Mouse (Mus musculus) heart, postnatal 4 days (tissue): ENCODE data around the gene Vps9d1. TPM values are rescaled to one million over a fixed set of nuclear protein-coding genes. Genes with fewer than 3 reads are reported as not detected.
"Not testable (repeated sequence)": the region's sequence is repeated elsewhere in the genome, so short reads cannot be mapped to it uniquely, and the experiment has no call there.

Source experiments
- DNase-seq: peaks from one replicate; pipeline ENCODE4 v3.0.0; 2021
- total RNA-seq, 2 experiments: library from RNA; stranded (reverse); gene quantifications; 2 replicates each; pipeline ENCODE4 v1.2.3; 2021

The Vps9d1 gene
- 10 to 100 TPM; 26.4 to 27.3 TPM for total RNA-seq

DNA sequence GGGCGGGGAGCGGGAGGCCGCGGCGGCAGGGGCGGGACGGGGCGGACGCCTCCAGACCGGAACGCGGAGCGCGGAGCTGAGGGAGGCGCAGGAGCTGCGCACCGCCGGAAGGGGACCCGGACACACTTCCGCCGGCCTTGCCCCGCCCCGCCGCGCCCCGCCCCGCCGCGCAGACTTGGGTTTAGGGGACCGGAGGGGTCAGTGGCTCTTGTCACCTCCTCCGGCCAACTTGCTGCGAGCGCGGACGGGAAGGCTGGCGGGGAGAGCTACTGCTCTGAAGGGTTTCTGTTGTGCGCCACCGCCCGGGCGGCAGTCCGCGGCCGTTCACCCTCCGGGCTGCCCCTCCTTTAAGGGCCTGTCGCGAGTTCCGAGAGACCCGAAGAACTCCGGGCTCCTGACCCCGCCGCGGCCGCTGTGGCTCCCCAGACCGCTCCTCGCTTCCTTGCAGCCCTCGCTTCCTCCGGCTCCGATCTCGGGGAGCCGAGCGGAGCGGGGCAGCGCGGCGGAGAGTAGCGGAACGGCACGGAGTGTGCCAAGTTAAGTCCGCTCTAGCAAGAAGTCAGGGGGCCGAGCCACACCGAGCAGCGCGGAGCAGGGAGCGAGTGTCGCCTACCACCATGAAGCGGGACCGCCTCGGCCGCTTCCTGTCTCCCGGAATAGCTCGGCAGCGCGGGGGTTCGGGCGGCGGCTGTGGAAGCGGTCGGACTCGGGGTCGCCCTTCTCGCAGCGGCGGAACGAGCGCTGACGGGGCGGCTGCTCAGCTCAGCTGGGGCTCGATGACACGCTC, at the start of gene Vps9d1, which contains the start of gene Zfp276:
Vps9d1 (minus strand) TSS at position 250 of the 787 bp plus-strand sequence.
Zfp276 (plus strand) TSS at position 97 of the 787 bp plus-strand sequence.
- peak; percentile 92 for DNase-seq

DNA sequence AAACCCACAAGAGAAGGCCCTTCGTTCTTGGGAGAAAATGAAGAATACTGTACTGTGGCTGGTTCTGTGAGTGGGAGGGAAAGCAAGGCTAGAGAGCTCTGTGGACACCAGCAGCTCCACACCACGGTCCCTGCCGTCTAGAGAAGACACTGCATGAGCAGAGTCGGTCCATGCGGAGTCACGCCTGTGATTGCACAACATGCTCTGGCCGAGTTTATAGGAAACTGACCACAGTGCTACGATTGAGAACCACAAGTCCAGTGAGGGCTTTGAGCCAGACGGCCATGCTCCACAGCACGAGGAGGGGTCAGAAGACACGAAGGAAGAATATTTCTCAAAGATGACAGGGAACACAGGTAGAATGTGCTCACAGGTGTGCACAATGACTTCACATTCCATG, 44.2 kb upstream of the Vps9d1 start:
- no peak for DNase-seq

DNA sequence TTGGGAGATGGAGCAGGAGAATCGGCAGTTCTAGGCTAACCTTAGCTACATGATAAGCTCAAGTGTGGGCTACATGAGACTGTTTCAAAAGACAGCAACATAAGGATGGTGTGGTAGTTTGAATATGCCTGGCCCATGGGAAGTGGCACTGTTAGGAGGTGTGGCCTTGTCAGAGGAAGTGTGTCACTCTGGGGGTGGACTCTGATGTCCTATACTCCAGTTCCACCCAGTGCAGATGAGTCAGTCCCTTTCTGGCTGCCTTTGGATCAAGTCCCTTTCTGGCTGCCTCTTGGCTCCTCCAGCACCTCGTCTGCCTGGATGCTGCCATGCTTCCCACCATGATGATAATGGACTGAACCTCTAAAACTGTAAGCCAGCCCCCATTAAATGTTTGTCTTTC, 38.6 kb upstream of the Vps9d1 start:
- DNase-seq = no peak

DNA sequence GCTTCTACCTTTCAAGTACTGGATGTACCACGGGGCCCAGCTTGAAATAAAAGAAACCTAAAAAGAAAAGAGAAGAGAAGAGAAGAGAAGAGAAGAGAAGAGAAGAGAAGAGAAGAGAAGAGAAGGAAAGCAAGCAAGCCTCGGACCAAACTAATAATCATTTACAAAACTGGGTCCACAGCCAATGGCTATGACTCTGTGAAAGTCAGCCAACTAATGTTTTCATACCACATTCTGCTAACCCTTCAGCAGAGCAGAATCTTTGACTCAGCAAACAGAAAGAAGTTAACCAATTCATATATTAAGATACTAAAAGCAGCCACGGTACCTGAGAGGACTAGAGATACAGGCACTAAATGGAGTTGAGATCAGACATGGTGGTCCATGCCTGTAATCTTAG, 38.1 kb upstream of the Vps9d1 start:
- no peak for DNase-seq

DNA sequence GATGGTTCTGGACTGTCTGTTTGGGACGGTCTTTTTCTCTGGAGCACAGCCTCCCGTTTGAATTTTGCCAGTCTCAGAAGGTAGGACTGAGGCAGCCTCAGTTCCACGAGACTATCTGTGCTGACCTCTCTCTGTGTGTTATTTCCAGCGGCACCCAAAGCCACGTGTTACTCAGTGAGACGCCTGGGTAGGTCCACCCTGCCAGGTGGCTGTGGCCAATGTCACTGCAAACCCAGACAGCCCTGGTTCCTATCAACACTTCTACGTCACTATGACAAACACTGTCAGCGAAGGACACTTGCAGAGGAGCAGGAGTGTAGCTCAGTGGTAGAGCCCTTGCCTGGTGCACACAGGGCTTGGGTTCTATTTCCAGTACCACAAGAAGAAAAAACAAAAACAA, 37.6 kb upstream of the Vps9d1 start:
- DNase-seq = peak; percentile 61

DNA sequence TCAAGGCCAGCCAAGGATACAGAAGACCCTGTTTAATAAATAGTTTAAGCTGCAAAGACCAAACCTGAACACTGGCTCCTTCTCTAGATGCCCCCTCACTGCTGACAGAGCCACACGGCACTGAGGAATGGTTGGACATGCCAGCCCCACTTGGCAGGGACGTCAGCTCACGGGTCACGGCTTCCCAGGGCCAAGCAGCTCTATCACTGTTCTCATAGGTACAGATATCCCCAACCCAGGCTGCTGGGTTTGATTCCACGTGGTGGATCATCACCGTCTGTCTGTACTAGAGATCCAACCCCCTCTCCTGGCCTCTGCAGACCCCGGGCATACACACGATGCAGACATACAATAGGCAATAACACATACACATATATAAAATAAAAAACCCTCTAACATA, 36.5 kb upstream of the Vps9d1 start:
- DNase-seq = peak; percentile 22

DNA sequence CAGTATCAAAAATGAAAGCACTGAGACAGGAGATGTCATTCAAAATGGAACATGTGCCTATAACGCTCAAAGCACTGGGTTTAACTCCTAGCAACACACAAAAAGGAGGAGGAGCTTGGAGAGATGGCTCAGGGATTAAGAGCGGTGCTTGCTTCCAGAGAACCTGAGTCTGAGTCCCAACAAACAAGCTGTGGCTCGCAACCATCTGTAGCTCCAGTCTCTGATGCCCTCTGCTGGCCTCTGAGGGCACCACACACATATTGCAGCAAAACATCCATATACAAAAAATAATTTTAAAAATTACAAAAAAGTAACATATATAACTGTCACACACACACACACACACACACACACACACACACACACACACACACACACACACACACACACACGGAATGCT, 36.0 kb upstream of the Vps9d1 start:
- peak; percentile 47 for DNase-seq

DNA sequence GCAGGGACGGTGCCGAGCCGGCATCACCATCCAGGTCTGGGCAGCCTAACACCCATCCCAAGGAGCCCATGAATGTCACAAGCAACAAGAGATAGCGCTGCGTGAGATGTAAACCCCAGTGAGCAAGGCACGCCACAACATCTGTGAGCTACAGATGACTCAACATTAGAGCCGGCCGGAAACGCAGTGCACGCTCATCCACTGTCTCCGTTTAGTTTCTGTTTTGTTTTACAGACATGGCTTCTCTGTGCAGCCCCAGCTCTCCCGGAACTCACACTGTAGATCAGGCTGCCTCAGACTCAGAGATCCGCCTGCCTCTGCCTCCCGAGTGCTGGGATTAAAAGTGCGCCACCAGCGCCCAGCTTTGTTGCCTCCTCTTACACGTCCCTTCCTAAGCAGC, 33.2 kb upstream of the Vps9d1 start:
- no peak for DNase-seq

DNA sequence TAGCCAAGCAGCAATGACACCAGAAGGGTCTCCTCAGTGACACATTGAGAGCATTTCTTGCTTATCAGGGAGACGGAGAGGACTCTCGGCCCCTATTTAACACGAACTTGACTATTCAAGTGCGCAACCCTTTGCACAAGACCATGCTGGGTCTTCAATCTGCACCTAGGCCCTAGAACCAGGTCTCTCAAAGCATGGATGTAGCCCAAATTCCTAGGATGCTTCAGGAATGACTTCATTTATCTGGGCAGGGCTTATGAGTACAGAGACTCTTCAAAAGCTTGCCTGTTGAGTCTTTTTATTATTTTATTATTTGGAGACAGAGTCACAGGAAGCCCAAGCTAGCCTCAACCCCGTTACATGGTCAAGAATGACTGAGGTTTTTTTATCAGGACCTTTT, 30.3 kb upstream of the Vps9d1 start:
- no peak for DNase-seq

DNA sequence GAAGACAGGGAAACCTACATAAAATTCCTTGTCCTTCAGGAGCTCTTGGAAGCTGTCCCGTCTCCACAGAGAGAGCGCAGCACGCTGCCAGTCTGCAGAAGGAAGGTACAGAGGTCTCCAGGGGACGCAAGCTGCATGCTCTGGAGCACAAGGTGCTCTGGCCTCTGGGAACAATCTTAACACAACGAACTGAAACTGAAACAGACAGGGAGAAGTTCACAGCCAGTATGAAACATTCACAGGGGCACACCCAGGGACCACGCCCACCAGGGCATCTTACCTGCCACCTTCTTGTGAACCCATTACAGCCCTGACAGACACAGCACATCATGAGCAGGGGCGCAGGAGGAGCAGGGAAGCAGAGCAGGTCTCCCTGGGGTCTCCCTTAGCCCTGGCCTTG, 29.8 kb upstream of the Vps9d1 start:
- DNase-seq = no peak

DNA sequence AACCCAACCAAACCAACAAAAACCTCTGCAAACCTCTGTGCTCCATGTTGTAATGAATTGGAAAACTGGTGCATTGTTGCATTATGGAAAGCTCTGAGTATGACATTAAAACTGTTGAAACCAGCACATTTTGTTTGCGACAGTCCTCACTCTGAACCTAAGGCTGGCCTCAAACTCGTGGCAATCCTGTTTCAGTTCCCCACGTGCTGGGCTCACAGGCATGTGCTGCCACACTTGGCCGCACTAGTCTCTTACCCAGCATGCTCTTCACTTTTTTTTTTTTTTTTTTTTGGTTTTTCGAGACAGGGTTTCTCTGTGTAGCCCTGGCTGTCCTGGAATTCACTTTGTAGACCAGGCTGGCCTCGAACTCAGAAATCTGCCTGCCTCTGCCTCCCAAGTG, 28.8 kb upstream of the Vps9d1 start:
- DNase-seq = not testable (repeated sequence)

DNA sequence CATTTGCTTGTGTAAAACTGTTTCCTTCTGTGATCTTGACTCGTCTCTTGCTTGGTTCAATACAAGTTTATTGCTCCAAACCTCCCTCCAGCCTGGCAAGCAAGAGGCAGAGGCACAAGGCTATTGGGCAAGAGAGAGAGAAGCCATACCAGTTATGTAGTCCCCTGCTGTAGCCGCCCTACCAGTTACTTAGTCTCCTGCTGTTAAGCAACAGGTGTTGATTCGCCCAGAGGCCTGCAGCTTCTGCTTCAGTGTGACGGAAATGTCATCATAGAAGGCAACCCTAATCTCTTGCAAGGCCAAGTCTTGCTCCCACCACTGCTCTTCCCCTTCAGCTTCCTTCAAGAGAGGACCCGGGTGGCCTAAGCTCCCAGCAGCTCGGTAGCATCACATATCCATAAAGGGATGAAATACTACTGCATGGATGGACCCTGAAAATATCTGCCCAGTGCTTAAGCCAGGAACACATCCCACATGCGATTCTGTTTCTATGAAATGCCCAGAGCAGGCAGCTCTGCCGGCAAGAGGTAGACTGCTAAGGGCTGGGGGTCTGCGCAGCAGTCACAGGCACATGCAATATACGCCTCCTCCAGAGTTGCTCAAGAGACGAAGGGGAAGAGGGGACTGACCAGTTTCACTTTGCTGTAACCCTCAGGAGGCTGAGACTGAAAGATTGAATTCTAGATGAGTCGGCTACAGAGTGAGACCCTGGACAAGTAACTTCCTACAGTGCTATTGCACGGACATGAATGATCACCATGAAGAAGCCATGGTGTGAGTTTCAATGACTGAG, 26.4 kb upstream of the Vps9d1 start:
- DNase-seq = no peak

DNA sequence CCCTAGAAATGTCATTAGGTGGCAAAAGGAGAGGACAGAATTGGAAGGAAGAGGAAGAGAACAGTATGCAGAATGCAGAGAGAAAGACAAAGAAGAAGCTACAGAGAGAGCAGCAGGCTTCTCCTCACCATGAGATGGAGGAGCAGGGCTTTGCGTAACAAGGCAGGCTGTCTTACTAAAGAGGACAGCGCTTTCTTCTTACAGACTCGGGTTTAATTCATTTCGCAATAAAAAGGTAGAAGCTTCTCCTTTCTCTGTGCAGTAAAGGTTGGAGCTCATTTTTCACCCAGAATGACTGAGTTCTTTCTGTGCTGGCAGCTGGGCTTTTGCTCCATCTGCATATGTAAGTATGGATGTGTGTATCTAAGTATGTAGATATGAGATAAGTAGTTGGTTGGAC, 25.7 kb upstream of the Vps9d1 start:
- DNase-seq = no peak

DNA sequence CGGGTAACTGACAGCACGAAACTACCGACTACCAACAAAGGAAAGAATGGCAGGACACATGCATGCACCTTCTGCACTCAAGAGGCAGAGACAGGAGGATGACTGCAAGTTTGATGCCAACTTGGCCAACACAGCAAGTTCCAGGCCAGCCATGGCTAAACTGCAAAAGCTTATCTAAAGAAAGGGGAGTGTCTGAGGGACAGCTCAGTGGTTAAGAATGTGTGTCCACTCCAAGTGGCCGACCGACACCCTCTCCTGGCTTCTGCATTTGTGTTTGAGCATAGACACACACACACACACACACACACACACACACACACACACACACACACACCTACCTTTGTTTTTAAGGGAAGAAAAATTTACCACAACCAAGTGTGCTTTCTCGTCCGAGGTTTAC, 24.3 kb upstream of the Vps9d1 start:
- DNase-seq = no peak

DNA sequence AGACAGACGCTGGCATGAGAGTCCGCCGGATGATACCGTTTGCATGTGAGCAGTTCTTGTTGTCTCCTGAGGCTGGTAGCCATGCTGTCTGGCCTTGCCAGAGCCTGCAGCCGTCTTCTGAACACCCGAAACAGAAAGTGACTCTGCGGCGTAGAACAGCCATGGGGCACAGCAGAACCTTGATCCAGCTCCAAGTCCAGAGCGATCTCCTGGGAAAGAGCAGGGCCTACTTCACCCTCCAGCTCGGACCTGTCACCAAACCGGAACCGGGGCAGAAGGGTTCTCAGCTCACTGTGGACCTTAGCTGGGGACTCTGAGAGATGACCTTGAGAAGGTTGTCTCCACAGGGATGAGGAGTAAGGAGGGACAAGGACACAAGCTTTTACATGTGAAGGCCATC, 20.9 kb upstream of the Vps9d1 start:
- no peak for DNase-seq

DNA sequence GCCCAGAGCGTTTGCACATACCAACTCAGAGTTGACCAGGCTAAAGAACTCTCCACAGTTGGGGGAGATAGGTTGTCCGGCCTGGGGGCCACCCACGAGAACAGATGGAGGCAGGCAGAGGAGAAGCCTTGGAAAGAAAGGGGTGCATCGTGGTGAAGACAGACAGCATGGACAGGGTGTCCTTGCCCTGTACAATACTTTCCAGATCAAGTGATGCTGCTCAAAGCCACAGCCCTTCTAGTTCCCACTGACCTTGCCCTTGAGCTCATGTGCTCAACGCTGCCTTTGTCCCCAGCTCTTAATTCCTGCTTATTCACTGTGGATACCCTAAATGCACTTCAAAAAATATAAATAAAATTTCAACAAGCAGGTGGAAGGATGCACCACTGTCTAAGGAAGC, 20.3 kb upstream of the Vps9d1 start:
- DNase-seq = no peak

DNA sequence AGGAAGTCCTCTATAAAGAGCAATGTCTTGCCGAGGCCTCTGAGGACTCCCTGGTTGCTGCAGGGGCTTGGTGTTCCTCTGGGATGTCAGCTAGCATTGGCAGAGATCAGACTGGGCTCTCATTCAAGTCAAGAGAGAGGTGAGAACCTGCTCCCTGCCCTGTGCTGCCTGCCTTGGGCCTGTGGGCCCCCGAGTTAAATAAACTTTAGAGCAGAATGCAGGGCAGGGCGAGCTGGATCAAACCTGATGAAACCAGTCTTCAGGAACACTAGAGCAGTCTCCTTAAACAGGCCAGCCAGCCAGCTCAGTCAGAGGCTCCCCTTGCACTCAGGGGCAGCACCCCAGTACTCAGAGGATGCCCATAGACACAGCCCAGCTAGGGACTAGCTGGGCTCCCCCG, 17.8 kb upstream of the Vps9d1 start:
- no peak for DNase-seq

DNA sequence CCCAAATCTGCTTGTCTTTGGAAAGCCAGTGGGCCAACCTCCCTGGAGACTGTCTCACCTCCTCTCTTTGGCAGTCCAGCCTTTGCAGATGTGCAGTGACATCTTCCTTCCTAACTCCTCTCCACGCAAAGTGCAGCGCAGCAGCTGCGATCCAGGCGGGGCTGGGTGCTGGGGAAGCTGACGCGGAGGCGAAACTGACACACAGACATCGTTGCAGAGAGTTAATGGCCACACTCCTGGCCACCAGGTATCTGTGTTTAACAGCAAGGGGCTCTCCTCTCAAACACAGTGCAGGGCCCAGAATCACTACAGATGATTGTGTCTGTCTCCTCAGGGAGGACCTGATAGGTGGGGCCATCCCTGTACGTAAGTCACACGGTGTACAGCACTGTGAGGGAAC, 17.0 kb upstream of the Vps9d1 start:
- no peak for DNase-seq

DNA sequence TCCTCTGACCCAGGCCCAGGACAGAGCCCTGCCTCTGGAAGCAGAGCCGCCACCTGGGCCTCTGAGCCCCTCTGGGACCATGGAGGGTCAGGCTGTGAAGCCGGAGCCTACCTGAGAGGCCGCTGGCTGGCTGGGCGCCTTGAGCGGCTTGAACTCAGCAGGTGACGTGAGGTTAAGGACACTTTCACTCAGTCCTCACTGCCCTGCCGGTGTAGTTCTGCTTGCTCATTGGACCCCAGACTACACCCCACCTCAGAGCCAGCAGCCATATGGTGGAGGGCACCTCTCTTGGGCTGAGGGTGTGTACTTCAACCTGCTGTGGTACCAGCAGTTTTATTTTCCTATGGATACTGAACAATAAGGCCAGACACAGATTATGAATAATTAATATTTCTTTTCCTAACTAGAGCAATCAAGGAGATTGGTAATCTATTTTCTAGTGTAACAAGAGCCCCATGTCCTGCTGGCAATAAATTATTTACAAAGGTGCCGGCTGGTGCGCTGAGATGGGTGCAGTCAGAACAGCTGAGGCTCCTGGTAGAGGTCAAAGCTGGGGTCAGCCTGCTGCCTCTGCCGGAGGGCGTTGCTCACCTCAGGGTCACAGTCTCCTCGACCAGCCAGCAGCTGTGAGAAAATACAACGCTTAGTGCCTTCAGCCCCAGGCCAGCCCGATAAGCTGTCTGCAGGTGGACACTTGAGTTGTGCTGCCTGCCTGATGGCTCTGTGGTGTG, 13.9 kb upstream of the Vps9d1 start:
- DNase-seq = no peak

DNA sequence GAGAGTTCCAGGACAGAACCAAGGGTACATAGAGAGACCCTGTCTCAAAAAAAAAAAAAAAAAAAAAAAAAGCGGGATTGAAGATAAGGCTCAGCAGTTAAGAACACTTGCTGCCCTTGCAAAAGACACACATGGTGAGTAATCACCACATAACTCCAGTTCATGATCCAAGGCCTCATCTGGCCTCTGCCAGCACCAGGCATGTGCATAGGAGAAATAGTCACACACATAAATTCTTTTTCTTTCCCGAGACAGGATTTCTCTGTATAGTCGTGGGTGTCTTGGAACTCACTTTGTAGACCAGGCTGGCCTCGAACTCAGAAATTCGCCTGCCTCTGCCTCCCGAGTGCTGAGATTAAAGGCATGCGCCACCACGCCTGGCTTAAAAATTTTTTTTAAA, 3.4 kb upstream of the Vps9d1 start:
- DNase-seq = not testable (repeated sequence)

DNA sequence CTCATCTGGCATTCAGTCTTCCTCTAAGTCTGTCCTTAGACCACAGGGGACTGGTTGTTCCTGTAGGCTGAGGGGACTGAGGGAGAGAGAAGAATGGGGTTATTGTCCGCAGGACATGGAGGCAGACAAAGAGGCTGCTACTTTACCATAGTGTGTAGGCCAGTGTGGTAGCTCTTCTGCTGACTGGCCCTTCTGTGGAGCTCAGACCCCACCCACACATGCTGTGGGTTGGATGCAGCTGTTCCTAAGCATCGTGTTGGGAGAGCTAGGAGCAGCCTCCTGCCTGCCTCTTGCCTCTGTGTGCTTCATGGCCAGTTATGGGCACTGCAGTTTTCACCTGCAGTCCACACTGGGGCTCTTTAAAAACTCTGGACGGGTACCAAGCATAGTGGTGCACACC, 3.0 kb upstream of the Vps9d1 start:
- no peak for DNase-seq

DNA sequence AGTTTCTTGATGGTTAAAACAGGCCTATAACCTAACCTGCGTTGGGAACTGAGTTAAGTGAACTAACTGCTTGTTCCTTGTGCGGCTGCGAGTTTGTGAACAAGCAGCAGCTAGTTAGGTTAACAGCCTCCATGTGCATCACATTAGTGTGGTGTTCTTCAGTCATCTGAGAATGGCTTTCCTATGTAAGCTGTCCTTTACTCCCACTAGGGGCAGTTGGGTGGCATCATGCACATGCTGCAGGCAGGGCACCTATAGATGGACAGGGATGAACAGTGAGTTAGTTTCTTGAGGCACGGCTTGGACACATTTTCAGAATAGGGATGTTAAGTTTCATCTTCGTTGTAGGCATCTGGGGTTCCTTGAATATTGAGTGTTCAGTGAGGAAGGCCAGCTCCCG, 1.0 kb upstream of the Vps9d1 start:
- DNase-seq = no peak

DNA sequence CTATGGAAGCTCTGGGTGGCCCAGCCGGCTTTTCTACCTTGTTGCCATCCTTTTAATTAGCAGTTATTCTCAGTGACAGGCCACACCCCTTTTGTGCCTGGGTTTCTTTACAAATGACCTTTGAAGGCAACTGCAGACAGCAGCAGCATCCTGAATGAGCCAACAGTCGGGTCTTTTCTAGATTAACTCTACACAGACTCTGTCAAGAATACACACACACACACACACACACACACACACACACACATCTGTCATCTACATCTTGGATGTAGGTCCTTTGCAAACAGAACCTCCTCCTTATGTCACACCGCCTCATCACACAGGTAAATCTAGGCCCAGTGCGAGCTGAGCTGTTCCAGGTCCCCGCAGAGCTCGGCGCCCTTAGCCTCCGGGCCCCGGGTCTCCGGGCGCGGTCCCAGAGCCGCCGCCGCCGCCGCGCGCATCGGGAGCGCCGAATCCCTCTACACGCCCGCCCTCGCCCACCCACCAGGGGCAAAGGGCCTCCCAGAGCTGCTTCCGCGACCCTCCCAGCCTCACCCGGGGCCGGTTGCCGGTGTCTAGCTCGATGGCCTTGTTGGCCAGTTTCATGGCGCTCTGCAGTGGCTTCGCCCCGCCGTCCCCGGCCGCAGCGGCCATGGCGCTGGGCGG, 573 bp downstream of the Vps9d1 start:
- DNase-seq = no peak
